Mouse (Mus musculus) lung, embryonic 16.5 days (tissue): ENCODE measurements around the gene Cers1. TPM values are rescaled to one million over a fixed set of nuclear protein-coding genes. Genes with fewer than 3 reads are reported as not detected.
A peak's percentile ranks its signal among the peaks of the same experiment; 100 is the strongest.

Experiments used
- ATAC-seq: fragments of 200-750 bp; cut with Nextera tagmentation; 2 replicates; pipeline ENCODE4 v1.8.0; 2017; ENCODE audit warnings: low read depth, mild to moderate bottlenecking, moderate library complexity
- H3K27ac ChIP-seq: fragments of 300-500 bp; sonication (generic); 2 replicates; pipeline ENCODE4 v1.5.1; 2014; ENCODE audit warnings: mild to moderate bottlenecking, control low read depth, low read length
- H3K27me3 ChIP-seq: fragments of 300-500 bp; sonication (generic); 2 replicates; pipeline ENCODE4 v1.6.1; 2014; ENCODE audit warnings: low read depth, low read length, mixed read lengths; ENCODE audit not compliant: control insufficient read depth, insufficient read depth
- H3K36me3 ChIP-seq: fragments of 300-500 bp; sonication (generic); 2 replicates; pipeline ENCODE4 v1.6.1; 2014; ENCODE audit warnings: low read length; ENCODE audit not compliant: control insufficient read depth, insufficient read depth
- H3K4me1 ChIP-seq: fragments of 300-500 bp; sonication (generic); replicated peaks from 2 replicates; pipeline ENCODE4 v1.6.1; 2014; ENCODE audit warnings: low read length, mixed read lengths; ENCODE audit not compliant: control insufficient read depth, insufficient read depth
- H3K4me2 ChIP-seq: fragments of 300-500 bp; sonication (generic); 2 replicates; pipeline ENCODE4 v1.6.1; 2014; ENCODE audit warnings: low read depth, low read length, control low read depth
- H3K4me3 ChIP-seq: fragments of 300-500 bp; sonication (generic); 2 replicates; pipeline ENCODE4 v1.5.1; 2014; ENCODE audit warnings: mild to moderate bottlenecking, low read length, control low read depth
- H3K9ac ChIP-seq: fragments of 300-500 bp; sonication (generic); 2 replicates; pipeline ENCODE4 v1.6.1; 2014; ENCODE audit warnings: low read length, control low read depth
- H3K9me3 ChIP-seq: fragments of 300-500 bp; sonication (generic); 2 replicates; pipeline ENCODE4 v1.6.1; 2016; ENCODE audit warnings: low read length; ENCODE audit not compliant: control insufficient read depth
- WGBS: fragments of 180-500 bp; shearing (Covaris S2); extraction: QIAGEN DNeasy Blood & Tissue Kit; methylation state at CpG from one replicate; pipeline ENCODE4 v1.1.7; 2014; 5-methylcytosine and 5-hydroxymethylcytosine counted together
- polyA plus RNA-seq: library from polyadenylated mRNA; unstranded; fragments of >200 nt; fragmentation: Nextera tagmentation; extraction: Ambion mirVana; gene quantifications from 2 replicates; pipeline ENCODE4 v1.2.1, GENCODE M21; 2015

The Cers1 gene
- polyA plus RNA-seq, 1 experiment from 2014 or later: 3.0 TPM

DNA sequence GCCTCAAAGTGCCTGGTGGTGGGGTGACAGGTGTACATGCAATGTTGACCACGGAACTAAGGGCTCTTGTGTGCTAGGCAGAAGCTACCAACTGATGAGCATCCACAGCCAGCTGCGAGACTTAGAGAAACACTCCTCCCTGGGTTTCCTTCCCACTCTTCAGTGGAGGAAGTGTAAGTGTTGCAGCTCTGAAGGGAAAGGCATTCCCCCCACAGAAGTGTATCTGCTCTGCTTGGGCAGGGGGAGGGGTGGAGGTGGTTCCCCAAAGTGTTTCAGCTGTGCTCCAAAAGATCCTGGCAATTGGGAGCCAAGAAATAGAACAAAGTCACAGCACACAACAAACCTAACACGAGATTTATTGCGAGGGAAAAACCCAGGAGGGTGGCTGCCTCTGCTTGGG is 38.4 kb downstream of the Cers1 start:
- H3K27me3 ChIP-seq: no peaks in the 10 kb centered on the region
- H3K4me2 ChIP-seq: peak overlapping the region; percentile 86
- H3K9ac ChIP-seq: peak overlapping the region; percentile 75
- H3K9me3 ChIP-seq: no peaks in the 10 kb centered on the region
- peak overlapping the region; percentile 99 for H3K4me3 ChIP-seq
- 53% methylated on average over 4 of the region's 4 CpGs for WGBS
- peaks cover 30% of the 10 kb centered on the region for H3K4me1 ChIP-seq
- peak overlapping the region; percentile 90 for H3K27ac ChIP-seq
- no peak for ATAC-seq
- H3K36me3 ChIP-seq: no peaks in the 10 kb centered on the region

DNA sequence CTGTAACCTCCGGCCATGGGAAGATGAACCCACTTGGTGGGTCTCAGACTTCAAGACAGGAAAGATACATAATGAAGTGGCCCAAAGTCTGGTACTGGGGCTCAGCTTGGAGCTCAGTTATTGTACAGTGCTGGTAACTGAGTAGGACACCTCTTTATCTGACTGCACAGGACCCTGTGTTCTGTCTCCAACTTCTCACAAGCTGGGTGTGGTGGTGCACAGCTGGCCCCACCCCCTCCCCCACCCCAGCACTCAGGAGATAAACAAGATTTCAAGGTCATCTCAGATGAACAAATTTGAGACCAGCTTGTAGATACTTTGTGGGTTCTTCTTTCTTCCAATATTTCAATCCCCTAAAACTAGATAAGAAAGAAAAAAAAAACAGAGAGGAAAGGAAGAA is 40.5 kb downstream of the Cers1 start:
- no peak overlapping the region for H3K4me2 ChIP-seq
- no peaks in the 10 kb centered on the region for H3K27me3 ChIP-seq
- H3K4me1 ChIP-seq: peaks cover 20% of the 10 kb centered on the region
- H3K9me3 ChIP-seq: no peaks in the 10 kb centered on the region
- ATAC-seq: no peak
- no peak overlapping the region for H3K9ac ChIP-seq
- no peak overlapping the region for H3K4me3 ChIP-seq
- H3K36me3 ChIP-seq: no peaks in the 10 kb centered on the region
- no peak overlapping the region for H3K27ac ChIP-seq
- 81% methylated on average over 1 of the region's 1 CpGs for WGBS

DNA sequence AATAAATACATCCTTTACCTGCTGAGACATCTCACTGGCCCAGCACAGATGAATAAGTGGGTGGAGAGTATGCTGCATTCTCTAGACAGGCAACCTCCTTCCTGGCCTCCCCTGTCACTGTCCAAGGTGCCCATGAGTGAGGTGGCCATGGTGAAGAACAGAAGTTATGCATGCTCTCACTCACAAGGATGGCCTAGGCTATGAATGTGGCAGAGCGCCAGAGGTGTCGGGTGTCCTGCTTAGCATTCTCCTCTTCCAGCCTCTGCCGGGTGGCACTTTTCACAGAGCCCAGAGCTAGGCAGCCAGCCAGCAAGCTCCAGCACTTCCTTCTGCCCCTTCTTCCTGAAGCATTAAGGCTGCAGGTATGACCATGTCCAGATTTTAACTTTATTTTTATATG is 43.8 kb downstream of the Cers1 start:
- 8% methylated on average over 3 of the region's 3 CpGs for WGBS
- no peaks in the 10 kb centered on the region for H3K9me3 ChIP-seq
- no peak overlapping the region for H3K4me3 ChIP-seq
- no peaks in the 10 kb centered on the region for H3K36me3 ChIP-seq
- H3K4me2 ChIP-seq: no peak overlapping the region
- peak; percentile 13; the same call in 1 of the 2 replicates for ATAC-seq
- H3K27me3 ChIP-seq: no peaks in the 10 kb centered on the region
- no peak overlapping the region for H3K27ac ChIP-seq
- no peak overlapping the region for H3K9ac ChIP-seq
- peaks cover 4% of the 10 kb centered on the region; the same call in 1 of the 2 replicates for H3K4me1 ChIP-seq

DNA sequence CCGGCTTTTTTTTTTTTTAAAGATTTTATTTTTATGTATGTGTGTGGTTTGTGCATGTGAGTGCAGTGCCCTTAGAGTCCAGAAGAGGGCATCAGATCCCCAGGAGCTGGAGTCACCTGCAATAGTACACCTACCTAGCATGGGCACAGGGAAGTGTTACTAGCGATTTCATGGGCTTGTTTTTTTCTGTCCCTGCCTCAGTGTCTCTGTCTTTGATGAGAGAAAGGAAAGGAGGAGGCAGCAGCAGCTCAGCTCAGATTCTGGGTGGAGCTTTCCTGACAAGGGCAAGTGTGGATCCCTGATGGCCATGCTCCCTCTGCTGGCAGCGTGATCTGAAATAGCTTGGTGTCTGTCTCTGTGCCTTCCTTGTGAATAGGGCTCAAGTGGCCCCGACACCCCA is 45.2 kb downstream of the Cers1 start:
- whole genome bisulfite sequencing: 50% methylated on average over 4 of the region's 4 CpGs
- Histone ChIP-seq H3K36me3 (no peaks in the 10 kb centered on the region), H3K4me3 (no peak overlapping the region), H3K9me3 (no peaks in the 10 kb centered on the region), H3K4me2 (no peak overlapping the region), H3K27ac (no peak overlapping the region), H3K27me3 (no peaks in the 10 kb centered on the region), H3K4me1 (peaks cover 3% of the 10 kb centered on the region; the same call in 1 of the 2 replicates), H3K9ac (no peak overlapping the region)
- ATAC-seq: peak; percentile 49

DNA sequence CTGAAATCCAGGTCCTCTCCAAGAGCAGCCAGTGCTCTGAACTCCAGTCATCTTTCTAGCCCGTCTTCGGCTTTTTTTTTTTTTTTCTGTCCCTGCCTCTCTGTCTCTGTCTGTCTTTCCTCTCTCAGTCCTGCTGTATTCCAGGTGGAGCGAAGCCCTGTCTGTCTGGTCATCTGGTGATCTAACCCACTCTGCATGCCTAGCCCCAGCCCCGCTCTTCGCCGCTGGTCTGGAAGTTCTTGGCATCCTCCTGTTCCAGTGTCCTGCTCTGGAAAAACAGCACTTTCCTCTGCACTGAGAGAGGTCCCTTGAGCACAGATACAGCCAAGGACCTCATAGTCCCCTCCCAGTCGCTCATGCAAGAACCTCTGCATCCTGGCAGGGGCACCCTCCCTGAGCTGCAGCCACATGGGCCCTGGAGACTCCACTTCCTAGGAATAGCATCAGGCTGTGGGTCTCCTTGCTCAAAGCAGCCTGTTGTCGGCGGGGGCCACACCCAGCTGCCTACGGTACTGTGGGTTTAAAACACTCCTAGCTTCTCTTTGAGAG is 46.0 kb downstream of the Cers1 start:
- Histone ChIP-seq H3K36me3 (no peaks in the 10 kb centered on the region), H3K4me2 (no peak overlapping the region), H3K9ac (no peak overlapping the region), H3K4me1 (peaks cover 3% of the 10 kb centered on the region; the same call in 1 of the 2 replicates), H3K9me3 (no peaks in the 10 kb centered on the region), H3K27ac (no peak overlapping the region), H3K4me3 (no peak overlapping the region), H3K27me3 (no peaks in the 10 kb centered on the region)
- ATAC-seq: no peak
- 68% methylated on average over 10 of the region's 10 CpGs for WGBS

DNA sequence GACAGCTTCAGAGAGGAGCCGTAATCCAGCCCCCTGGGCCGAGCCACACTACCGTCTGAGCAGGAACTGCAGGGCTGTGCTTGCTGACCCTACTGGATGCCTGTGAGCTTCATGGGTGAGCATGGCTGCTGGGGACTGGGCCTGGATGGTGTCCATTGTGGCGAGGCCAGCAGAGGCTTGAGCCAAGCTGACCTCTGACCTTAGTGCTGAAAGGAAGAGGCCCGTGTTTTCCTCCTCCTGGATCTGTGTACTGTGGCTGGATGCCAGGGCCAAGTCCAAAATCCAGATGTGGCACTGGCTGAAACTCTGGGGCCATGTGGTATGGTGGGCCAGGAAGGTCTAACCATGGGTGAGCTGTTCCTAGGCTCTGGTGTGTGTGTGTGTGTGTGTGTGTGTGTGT is 48.5 kb downstream of the Cers1 start:
- peaks cover 3% of the 10 kb centered on the region; the same call in 1 of the 2 replicates for H3K4me1 ChIP-seq
- 27% methylated on average over 5 of the region's 5 CpGs for WGBS
- H3K9me3 ChIP-seq: no peaks in the 10 kb centered on the region
- no peak overlapping the region for H3K4me3 ChIP-seq
- H3K36me3 ChIP-seq: no peaks in the 10 kb centered on the region
- H3K4me2 ChIP-seq: no peak overlapping the region
- 0 out of 2 replicates have a peak, but pooled peaks have one; percentile 19 for ATAC-seq
- H3K27me3 ChIP-seq: no peaks in the 10 kb centered on the region
- no peak overlapping the region for H3K27ac ChIP-seq
- H3K9ac ChIP-seq: no peak overlapping the region

DNA sequence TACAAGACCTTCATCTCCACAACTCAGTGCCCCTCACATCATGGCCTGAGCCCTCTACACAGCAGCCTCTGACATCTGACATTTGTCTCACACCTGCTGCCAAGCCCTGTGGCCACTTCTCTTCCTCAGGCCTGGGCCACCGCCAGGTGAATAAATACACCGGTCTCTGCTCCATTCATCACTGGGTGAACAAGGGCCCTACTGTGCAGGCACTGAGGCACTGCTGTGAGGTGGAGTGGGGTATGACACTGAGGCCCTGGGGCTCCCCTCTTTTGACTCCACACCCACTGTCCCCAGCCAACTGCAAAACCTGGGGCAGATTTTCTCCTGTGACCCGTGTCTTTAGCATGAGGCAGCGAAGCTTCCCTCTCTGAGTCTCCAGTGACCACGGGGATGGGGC is 51.0 kb downstream of the Cers1 start:
- H3K4me1 ChIP-seq: peaks cover 3% of the 10 kb centered on the region; the same call in 1 of the 2 replicates
- no peak overlapping the region for H3K4me2 ChIP-seq
- H3K4me3 ChIP-seq: no peak overlapping the region
- H3K9me3 ChIP-seq: no peaks in the 10 kb centered on the region
- no peak overlapping the region for H3K27ac ChIP-seq
- WGBS: 46% methylated on average over 5 of the region's 5 CpGs
- peak; percentile 77 for ATAC-seq
- H3K27me3 ChIP-seq: no peaks in the 10 kb centered on the region
- H3K36me3 ChIP-seq: no peaks in the 10 kb centered on the region
- no peak overlapping the region for H3K9ac ChIP-seq

DNA sequence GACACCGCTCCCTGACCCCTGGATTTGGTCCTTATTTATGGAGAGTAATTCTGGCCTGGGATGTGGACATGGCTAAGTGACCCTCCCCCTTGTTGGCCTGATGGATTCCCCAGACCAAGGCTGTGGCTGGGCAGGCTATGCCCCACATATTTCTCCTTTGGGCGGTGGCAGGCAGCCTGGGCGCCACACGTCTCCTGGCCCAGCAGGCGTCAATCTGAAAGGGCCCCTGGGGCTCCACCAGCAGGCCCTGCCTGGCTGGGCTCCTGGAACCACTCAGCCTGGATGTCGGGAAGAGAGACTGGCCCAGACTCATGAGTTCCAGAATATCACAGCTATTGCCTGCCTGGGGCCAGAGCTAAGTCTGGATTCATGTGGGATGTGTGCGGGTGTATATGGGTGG is 54.9 kb downstream of the Cers1 start:
- H3K4me2 ChIP-seq: no peak overlapping the region
- H3K27me3 ChIP-seq: peaks cover 35% of the 10 kb centered on the region
- H3K27ac ChIP-seq: no peak overlapping the region
- H3K9me3 ChIP-seq: peaks cover 3% of the 10 kb centered on the region; the same call in 1 of the 2 replicates
- WGBS: 78% methylated on average over 7 of the region's 7 CpGs
- no peak for ATAC-seq
- H3K9ac ChIP-seq: no peak overlapping the region
- no peaks in the 10 kb centered on the region for H3K36me3 ChIP-seq
- H3K4me3 ChIP-seq: no peak overlapping the region
- peaks cover 23% of the 10 kb centered on the region for H3K4me1 ChIP-seq

DNA sequence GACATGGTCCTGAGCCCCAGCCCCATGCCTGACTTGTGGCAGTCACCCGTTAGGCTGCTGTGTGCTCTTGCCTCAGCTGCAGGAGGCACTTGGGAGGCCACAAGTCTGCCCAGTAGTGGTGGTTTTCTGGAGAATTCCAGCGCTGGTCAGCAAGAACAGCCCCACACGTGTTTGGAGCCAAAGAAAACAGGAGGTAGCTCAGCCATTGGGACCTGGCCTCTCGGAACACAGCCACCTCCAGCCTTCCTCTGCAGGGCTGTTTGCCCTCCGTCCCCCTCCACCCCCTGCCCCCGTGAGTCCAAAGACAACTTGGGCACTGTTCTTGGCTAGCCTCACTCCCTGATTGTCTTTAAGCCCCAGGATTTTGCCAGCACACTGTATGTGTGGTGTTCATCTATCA is 56.4 kb downstream of the Cers1 start:
- peaks cover 32% of the 10 kb centered on the region for H3K4me1 ChIP-seq
- WGBS: 16% methylated on average over 6 of the region's 6 CpGs
- no peak overlapping the region for H3K4me3 ChIP-seq

More for the DNA sequence above, 56.4 kb downstream of the Cers1 start:
- Histone ChIP-seq H3K27me3 (peaks cover 49% of the 10 kb centered on the region), H3K9ac (no peak overlapping the region), H3K27ac (no peak overlapping the region), H3K36me3 (no peaks in the 10 kb centered on the region), H3K9me3 (peaks cover 3% of the 10 kb centered on the region; the same call in 1 of the 2 replicates), H3K4me2 (no peak overlapping the region)
- ATAC-seq: no peak
